Mouse (Mus musculus): ENCODE measurements around the gene Kazn.

DNA sequence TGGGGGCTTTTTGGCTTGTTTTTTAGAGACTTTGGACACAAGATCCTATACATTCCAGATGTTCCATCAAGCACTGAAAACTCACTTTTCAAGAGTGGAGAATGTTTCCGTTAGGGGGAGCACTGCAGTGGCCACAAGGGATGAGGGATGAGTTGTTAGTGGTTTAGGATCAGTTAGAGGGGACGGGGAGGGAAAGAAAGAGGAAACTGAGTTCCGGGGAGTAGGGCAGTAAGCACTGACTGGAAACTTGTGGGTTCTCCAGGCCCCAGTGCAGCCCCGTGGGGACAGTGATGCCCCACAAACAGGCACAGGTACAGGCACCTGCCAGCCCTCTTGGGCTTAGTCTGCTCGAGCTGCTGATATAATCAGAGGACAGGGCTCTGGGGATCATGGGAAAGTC, 99.5 kb downstream of the Kazn start:
- no peak for TF ChIP-seq CTCF (IDR thresholded peaks at IDR 0.05; ENCODE audit: borderline replicate concordance, control insufficient read depth, extremely low read depth, insufficient read depth, low read length, poor library complexity)
- no peak for TF ChIP-seq POLR2A (IDR thresholded peaks at IDR 0.05; ENCODE audit: control insufficient read depth, extremely low read depth, insufficient read depth, low read length, poor library complexity)
